Mouse (Mus musculus) heart, embryonic 11.5 days (tissue): ENCODE measurements around the gene Tmc6. TPM values are rescaled to one million over a fixed set of nuclear protein-coding genes. Genes with fewer than 3 reads are reported as not detected.

Source experiments
- ATAC-seq: fragments of 200-750 bp; cut with Nextera tagmentation; replicated peaks from 2 replicates; pipeline ENCODE4 v1.8.0; 2017; ENCODE audit warnings: moderate library complexity; ENCODE audit not compliant: insufficient number of reproducible peaks, low FRiP score, low TSS enrichment
- H3K27ac ChIP-seq: fragments of 300-500 bp; sonication (generic); 2 replicates; pipeline ENCODE4 v1.5.1; 2014; ENCODE audit warnings: mild to moderate bottlenecking, low read depth, low read length
- H3K27me3 ChIP-seq: fragments of 300-500 bp; sonication (generic); 2 replicates; pipeline ENCODE4 v1.6.1; 2014; ENCODE audit warnings: mild to moderate bottlenecking, low read length, mixed read lengths; ENCODE audit not compliant: control insufficient read depth, insufficient read depth
- H3K36me3 ChIP-seq: fragments of 300-500 bp; sonication (generic); 2 replicates; pipeline ENCODE4 v1.6.1; 2014; ENCODE audit warnings: mild to moderate bottlenecking, low read length, moderate library complexity, mixed read lengths; ENCODE audit not compliant: control insufficient read depth, insufficient read depth
- H3K4me1 ChIP-seq: fragments of 300-500 bp; sonication (generic); 2 replicates; pipeline ENCODE4 v1.6.1; 2014; ENCODE audit warnings: low read length; ENCODE audit not compliant: control insufficient read depth, insufficient read depth
- H3K4me2 ChIP-seq: fragments of 300-500 bp; sonication (generic); 2 replicates; pipeline ENCODE4 v1.6.1; 2014; ENCODE audit warnings: mild to moderate bottlenecking, moderate library complexity
- H3K4me3 ChIP-seq: fragments of 300-500 bp; sonication (generic); 2 replicates; pipeline ENCODE4 v1.5.1; 2014; ENCODE audit warnings: low read depth, low read length
- H3K9ac ChIP-seq: fragments of 300-500 bp; sonication (generic); 2 replicates; pipeline ENCODE4 v1.6.1; 2014; ENCODE audit warnings: mild to moderate bottlenecking, low read depth, low read length, moderate library complexity
- H3K9me3 ChIP-seq: fragments of 300-500 bp; sonication (generic); replicated peaks from 2 replicates; pipeline ENCODE4 v1.6.1; 2016; ENCODE audit warnings: low read length; ENCODE audit not compliant: control insufficient read depth
- WGBS: fragments of 180-500 bp; shearing (Covaris S2); extraction: QIAGEN DNeasy Blood & Tissue Kit; methylation state at CpG from one replicate; pipeline ENCODE4 v1.1.7; 2014; ENCODE audit not compliant: insufficient replicate concordance; 5-methylcytosine and 5-hydroxymethylcytosine counted together
- polyA plus RNA-seq: library from polyadenylated mRNA; unstranded; fragments of >200 nt; fragmentation: Nextera tagmentation; extraction: Ambion mirVana; gene quantifications from 2 replicates; pipeline ENCODE4 v1.2.1, GENCODE M21; 2014

The Tmc6 gene
- polyA plus RNA-seq, 1 experiment from 2014 or later: 23.8 TPM

DNA sequence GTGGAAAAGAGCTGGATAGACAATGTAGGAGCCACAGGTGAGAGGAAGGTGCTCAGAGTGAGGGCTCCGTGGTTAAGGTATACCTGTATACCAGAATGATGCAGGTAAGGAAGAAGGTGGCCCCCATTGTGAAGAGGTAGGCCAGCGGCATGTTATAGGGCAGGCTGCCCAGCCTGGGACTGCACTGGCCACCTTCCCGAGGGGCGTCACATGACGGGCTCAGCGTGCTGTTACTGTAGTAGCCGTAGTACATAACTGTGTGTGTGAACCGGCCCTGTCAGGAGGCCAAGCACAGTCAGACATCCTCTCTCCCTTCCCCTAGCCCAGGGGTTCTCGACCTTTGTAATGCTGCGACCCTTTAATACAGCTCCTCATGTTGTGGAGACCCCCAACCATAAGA lies 7.1 kb downstream of the Tmc6 start:
- H3K4me2 ChIP-seq: no peak overlapping the region
- no peak overlapping the region for H3K4me3 ChIP-seq
- ATAC-seq: no peak
- H3K9ac ChIP-seq: no peak overlapping the region
- no peaks in the 10 kb centered on the region for H3K27me3 ChIP-seq
- peaks cover 14% of the 10 kb centered on the region for H3K4me1 ChIP-seq
- H3K27ac ChIP-seq: no peak overlapping the region
- 91% methylated on average over 10 of the region's 10 CpGs for WGBS
- H3K9me3 ChIP-seq: no peaks in the 10 kb centered on the region
- peaks cover 25% of the 10 kb centered on the region for H3K36me3 ChIP-seq

DNA sequence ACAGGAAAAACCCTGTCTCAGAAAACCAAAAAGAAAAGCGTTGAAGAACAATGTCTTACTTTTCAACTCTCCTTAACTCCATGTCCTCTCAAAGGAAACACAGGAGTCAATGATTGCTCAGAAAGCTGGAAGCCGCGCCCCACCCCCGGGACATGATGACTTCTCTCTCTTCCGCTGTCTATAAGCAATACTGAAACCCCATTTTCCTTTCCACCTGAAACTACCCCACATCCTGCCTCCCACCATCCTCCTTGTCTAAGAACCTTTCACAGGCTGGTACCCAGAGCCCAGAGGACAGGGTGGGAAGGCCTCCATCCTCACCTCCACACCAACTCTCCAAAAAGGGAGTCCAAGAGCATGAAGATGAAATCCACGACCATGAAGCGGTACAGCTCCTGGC lies 9.6 kb downstream of the Tmc6 start:
- Histone ChIP-seq H3K4me3 (no peak overlapping the region), H3K4me1 (no peaks in the 10 kb centered on the region), H3K36me3 (peaks cover 25% of the 10 kb centered on the region), H3K9ac (no peak overlapping the region), H3K27me3 (no peaks in the 10 kb centered on the region), H3K9me3 (no peaks in the 10 kb centered on the region), H3K27ac (no peak overlapping the region), H3K4me2 (no peak overlapping the region)
- ATAC-seq: no peak
- 91% methylated on average over 7 of the region's 7 CpGs for WGBS

DNA sequence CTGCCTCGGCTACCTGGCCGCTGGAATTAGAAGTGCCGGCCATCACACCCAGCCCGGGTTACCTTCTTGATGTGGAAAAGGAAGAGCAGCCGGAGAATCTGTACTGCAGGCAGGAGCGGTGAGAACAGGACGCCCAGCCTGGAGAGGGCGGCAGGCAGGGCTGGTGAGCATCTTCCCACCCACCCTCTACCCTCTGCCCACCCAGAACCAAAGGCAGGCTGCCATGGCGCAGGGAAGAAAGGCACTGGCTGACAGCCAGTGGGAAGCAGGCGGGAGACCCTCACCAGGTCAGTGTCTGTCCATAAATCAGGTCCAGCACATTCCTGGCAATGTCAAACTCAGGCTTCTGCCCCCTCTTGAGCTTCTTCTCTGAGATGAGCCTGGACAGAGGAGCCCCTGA lies 11.6 kb downstream of the Tmc6 start:
- 91% methylated on average over 10 of the region's 10 CpGs for WGBS

DNA sequence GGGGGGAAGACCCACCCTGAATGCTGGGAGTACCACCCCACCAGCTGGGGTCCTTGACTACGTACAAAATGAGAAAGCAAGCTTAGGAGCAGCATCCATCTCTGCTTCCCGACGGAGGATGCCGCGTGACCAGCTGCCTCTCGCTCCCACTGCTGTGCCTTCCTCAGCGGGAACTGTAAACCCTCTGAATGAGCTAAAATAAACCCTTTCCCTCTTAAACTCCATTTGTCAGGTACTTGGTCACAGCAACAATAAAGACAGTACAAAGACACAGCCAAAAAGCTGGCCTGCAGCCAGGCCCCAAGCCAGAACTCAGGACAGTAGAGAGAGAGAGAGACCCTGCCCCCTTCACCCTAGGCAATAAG lies 12.3 kb downstream of the Tmc6 start:
- no peak overlapping the region for H3K4me2 ChIP-seq
- ATAC-seq: no peak
- 90% methylated on average over 7 of the region's 7 CpGs for WGBS
- H3K4me1 ChIP-seq: peaks cover 5% of the 10 kb centered on the region; the same call in 1 of the 2 replicates
- no peak overlapping the region for H3K27ac ChIP-seq
- H3K27me3 ChIP-seq: no peaks in the 10 kb centered on the region
- no peak overlapping the region for H3K4me3 ChIP-seq
- peaks cover 23% of the 10 kb centered on the region for H3K36me3 ChIP-seq
- no peak overlapping the region for H3K9ac ChIP-seq
- no peaks in the 10 kb centered on the region for H3K9me3 ChIP-seq

More for the DNA sequence above, 11.6 kb downstream of the Tmc6 start:
- Histone ChIP-seq H3K9me3 (no peaks in the 10 kb centered on the region), H3K9ac (no peak overlapping the region), H3K27ac (no peak overlapping the region), H3K4me1 (peaks cover 5% of the 10 kb centered on the region; the same call in 1 of the 2 replicates), H3K4me3 (no peak overlapping the region), H3K36me3 (peaks cover 19% of the 10 kb centered on the region), H3K4me2 (no peak overlapping the region), H3K27me3 (no peaks in the 10 kb centered on the region)
- ATAC-seq: no peak

DNA sequence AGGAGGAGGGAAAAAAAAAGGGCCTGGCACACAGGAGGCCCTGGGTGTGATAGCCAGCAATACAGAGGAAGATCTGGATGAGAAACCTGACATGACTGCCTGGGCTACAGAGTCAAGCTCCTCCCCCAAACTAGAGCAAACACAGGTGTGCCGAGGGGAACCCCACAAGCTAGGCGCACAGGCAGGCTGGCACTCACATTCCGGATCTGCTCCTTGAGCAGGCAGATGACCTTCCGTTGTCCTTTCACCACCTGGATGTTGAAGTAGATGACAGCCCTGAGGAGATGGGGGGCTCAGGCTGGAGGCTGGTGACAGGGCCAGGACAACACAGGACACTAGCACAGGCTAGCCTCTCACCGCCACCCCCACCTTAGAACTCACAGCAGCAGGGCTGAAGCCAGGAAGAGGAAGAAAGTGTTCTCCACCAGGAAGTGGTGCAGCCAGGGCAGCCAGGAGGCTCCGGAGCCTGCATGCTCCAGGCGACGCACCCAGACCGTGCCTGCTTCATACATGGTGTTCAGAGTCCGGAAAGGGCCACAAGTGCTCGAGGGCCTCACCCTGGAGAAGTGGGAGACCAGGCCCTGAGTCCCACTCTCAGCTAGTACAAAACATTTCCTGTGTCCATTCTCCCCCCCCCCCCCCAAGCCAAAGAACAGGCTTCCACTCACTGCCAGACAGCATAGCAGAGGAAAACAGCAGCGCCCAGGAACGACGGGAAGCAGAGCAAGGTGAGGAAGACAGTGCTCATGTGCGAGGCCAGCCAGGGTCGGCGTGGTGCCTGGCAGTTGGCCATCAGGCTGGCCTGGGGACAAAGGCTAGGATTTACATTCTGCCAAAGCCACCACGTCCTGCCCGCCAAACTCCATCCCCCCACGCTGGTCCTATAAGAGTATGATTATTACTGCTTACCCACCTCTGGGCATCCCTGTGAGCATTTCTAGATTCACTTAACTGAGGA lies 13.0 kb downstream of the Tmc6 start:
- Histone ChIP-seq H3K9me3 (no peaks in the 10 kb centered on the region), H3K27ac (no peak overlapping the region), H3K9ac (no peak overlapping the region), H3K36me3 (peaks cover 24% of the 10 kb centered on the region), H3K4me3 (no peak overlapping the region), H3K4me1 (peaks cover 5% of the 10 kb centered on the region; the same call in 1 of the 2 replicates), H3K4me2 (no peak overlapping the region), H3K27me3 (no peaks in the 10 kb centered on the region)
- no peak for ATAC-seq
- WGBS: 84% methylated on average over 20 of the region's 20 CpGs

DNA sequence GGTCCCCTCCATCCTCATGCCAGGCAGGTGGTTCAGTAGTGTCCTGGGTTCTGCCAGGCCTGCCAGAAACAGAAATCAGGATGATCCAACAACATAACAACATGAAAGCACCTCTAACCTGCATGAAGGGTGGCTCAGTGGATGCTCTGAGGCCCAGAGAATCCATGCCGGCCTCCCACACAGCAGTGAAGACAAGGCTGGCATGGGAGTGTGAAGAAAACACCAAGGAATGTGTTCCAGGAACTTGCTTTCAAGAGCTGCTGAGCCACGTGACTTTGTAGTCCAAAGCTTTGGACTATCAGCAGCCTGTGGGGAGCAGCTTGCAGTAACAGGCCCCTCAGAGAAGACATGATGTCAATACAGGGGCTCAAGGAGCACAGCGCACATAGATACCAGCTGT lies 15.7 kb downstream of the Tmc6 start:
- peaks cover 16% of the 10 kb centered on the region for H3K36me3 ChIP-seq
- H3K27me3 ChIP-seq: no peaks in the 10 kb centered on the region
- ATAC-seq: no peak
- H3K4me2 ChIP-seq: no peak overlapping the region
- H3K4me1 ChIP-seq: peaks cover 5% of the 10 kb centered on the region; the same call in 1 of the 2 replicates
- H3K9ac ChIP-seq: no peak overlapping the region
- no peak overlapping the region for H3K4me3 ChIP-seq
- no peaks in the 10 kb centered on the region for H3K9me3 ChIP-seq
- 69% methylated on average over 3 of the region's 3 CpGs for WGBS
- no peak overlapping the region for H3K27ac ChIP-seq

DNA sequence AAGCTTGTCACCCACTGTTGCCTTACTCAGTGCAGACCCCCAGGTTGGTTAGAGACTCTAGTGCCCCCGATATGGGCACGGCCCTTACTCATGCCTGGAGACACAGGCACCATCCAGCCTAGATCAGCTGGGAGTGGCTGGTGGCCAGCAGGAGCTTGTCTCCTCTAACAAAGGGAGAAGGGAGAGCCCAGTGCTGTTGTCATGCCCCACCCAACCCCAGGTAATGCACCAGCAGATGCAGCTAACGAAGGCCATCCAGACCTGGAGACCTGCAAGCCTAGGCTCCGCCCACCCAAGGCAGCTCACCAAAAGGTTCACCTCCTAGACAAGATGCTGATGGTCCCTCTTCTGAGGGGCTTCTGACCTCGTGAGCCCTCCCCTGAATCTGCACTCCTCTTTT lies 16.6 kb downstream of the Tmc6 start:
- H3K9ac ChIP-seq: no peak overlapping the region
- H3K36me3 ChIP-seq: peaks cover 19% of the 10 kb centered on the region
- no peaks in the 10 kb centered on the region for H3K9me3 ChIP-seq
- H3K4me3 ChIP-seq: no peak overlapping the region
- peaks cover 5% of the 10 kb centered on the region; the same call in 1 of the 2 replicates for H3K4me1 ChIP-seq
- H3K27me3 ChIP-seq: no peaks in the 10 kb centered on the region
- H3K27ac ChIP-seq: no peak overlapping the region
- H3K4me2 ChIP-seq: no peak overlapping the region
- 78% methylated on average over 5 of the region's 5 CpGs for WGBS
- ATAC-seq: 0 out of 2 replicates have a peak, but pooled peaks have one; percentile 2

DNA sequence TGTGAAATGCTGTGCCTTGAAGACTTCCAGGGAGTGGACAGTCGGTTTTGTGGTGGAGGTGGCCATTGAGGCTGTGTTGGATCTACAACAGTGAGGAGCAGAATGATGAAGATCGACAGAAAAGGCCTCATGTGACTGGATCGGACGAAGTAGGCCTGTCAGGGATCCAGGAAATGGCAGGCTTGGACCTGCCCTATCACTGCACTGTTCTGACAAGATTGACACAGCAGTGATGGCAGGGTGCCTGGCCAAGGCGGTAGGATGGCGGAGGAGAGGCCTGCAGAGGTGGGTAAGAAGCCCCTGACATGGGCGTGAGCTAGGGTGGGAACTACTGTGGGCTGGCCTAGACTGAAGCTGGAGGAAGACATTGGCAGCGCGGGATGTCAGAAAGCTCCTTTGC lies 17.7 kb downstream of the Tmc6 start:
- H3K9ac ChIP-seq: no peak overlapping the region
- WGBS: 87% methylated on average over 9 of the region's 9 CpGs
- H3K36me3 ChIP-seq: peaks cover 28% of the 10 kb centered on the region
- no peaks in the 10 kb centered on the region for H3K9me3 ChIP-seq
- H3K4me1 ChIP-seq: peaks cover 5% of the 10 kb centered on the region; the same call in 1 of the 2 replicates
- no peaks in the 10 kb centered on the region for H3K27me3 ChIP-seq
- H3K4me2 ChIP-seq: no peak overlapping the region
- H3K27ac ChIP-seq: no peak overlapping the region
- no peak overlapping the region for H3K4me3 ChIP-seq
- no peak for ATAC-seq
